Mouse (Mus musculus) CH12.LX (cell line): ENCODE results near the gene Alas2. TPM values are rescaled to one million over a fixed set of nuclear protein-coding genes. Genes with fewer than 3 reads are reported as not detected.

Source experiments
- DNase-seq: peaks from one replicate; pipeline ENCODE4 v3.0.0-alpha.2; 2013; ENCODE audit errors: extremely low read depth
- H3K27ac ChIP-seq: 2 replicates; pipeline ENCODE4 v1.5.1; 2012; ENCODE audit warnings: low read depth, mild to moderate bottlenecking, control low read depth, moderate library complexity; ENCODE audit not compliant: insufficient read depth
- H3K27me3 ChIP-seq: replicated peaks from 2 replicates; pipeline ENCODE3; 2012; ENCODE audit warnings: inconsistent platforms
- H3K36me3 ChIP-seq, 2 experiments: replicated peaks in 1 of 2; 2 replicates each; pipeline versions ENCODE3 to v1.6.1; 2012; ENCODE audit warnings: inconsistent platforms in 1 of 2, low read length in 1 of 2, mild to moderate bottlenecking in 1 of 2, mixed read lengths in 1 of 2, moderate library complexity in 1 of 2; ENCODE audit not compliant: control insufficient read depth in 1 of 2, insufficient read depth in 1 of 2
- H3K4me1 ChIP-seq, 2 experiments: 2 replicates each; pipeline ENCODE4 v1.6.1; 2012; ENCODE audit warnings: inconsistent platforms in 1 of 2, moderate library complexity in 1 of 2; ENCODE audit not compliant: insufficient read depth in 2 of 2, control insufficient read depth in 1 of 2
- H3K4me2 ChIP-seq: 2 replicates; pipeline ENCODE4 v1.6.1; 2012; ENCODE audit warnings: low read depth, mild to moderate bottlenecking, control low read depth; ENCODE audit not compliant: poor library complexity, insufficient read depth, severe bottlenecking
- H3K4me3 ChIP-seq, 3 experiments: fragments of 150-350 bp in 1 of 3; sonication (generic) in 1 of 3; replicated peaks in 1 of 3; 2 replicates each; pipeline versions ENCODE3 to v1.5.1; 2011 to 2012; ENCODE audit warnings: low read depth in 2 of 3, low read length in 2 of 3, mild to moderate bottlenecking in 2 of 3, moderate library complexity in 2 of 3, control low read depth in 1 of 3, improper control_type of control experiment in 1 of 3, inconsistent platforms in 1 of 3, mixed read lengths in 1 of 3; ENCODE audit not compliant: poor library complexity in 1 of 3
- H3K79me2 ChIP-seq: replicated peaks from 2 replicates; pipeline ENCODE4 v1.6.1; 2012; ENCODE audit warnings: mild to moderate bottlenecking, moderate library complexity; ENCODE audit not compliant: control insufficient read depth, poor library complexity, insufficient read depth, severe bottlenecking; ENCODE audit errors: extremely low read depth
- H3K9ac ChIP-seq: 2 replicates; pipeline ENCODE4 v1.6.1; 2012; ENCODE audit warnings: low read depth, mild to moderate bottlenecking, control low read depth, moderate library complexity; ENCODE audit not compliant: insufficient read depth
- H3K9me3 ChIP-seq: replicated peaks from 2 replicates; pipeline ENCODE3; 2012; ENCODE audit warnings: low read length, inconsistent platforms, mixed read lengths
- BHLHE40 ChIP-seq: IDR thresholded peaks from 2 replicates; pipeline ENCODE4 v1.6.1; 2011; ENCODE audit warnings: mild to moderate bottlenecking, low read depth, low read length, improper control_type of control experiment
- CHD1 ChIP-seq: IDR thresholded peaks from 2 replicates; pipeline ENCODE4 v1.6.1; 2012; ENCODE audit warnings: low read depth, low read length, improper control_type of control experiment, inconsistent platforms
- CTCF ChIP-seq, 2 experiments: IDR thresholded peaks in 1 of 2; conservative IDR thresholded peaks in 1 of 2; 2 replicates each; pipeline ENCODE4 v1.5.1; 2011 to 2012; ENCODE audit warnings: low read depth in 2 of 2, low read length in 2 of 2, improper control_type of control experiment in 1 of 2, inconsistent platforms in 1 of 2, mild to moderate bottlenecking in 1 of 2, moderate library complexity in 1 of 2
- E2F4 ChIP-seq: IDR thresholded peaks from 2 replicates; pipeline ENCODE4 v1.6.1; 2011; ENCODE audit warnings: low read depth, low read length, improper control_type of control experiment; ENCODE audit not compliant: insufficient replicate concordance
- ELF1 ChIP-seq: IDR thresholded peaks from 2 replicates; pipeline ENCODE4 v1.6.1; 2014; ENCODE audit warnings: low read depth, mild to moderate bottlenecking, inconsistent platforms, low read length, improper control_type of control experiment
- EP300 ChIP-seq: IDR thresholded peaks from 2 replicates; pipeline ENCODE4 v1.6.1; 2011; ENCODE audit warnings: low read length, improper control_type of control experiment
- ETS1 ChIP-seq: conservative IDR thresholded peaks from 2 replicates; pipeline ENCODE4 v1.6.1; 2012; ENCODE audit warnings: low read depth, mild to moderate bottlenecking, inconsistent platforms, low read length, improper control_type of control experiment, moderate library complexity
- HCFC1 ChIP-seq: IDR thresholded peaks from 2 replicates; pipeline ENCODE4 v1.6.1; 2012; ENCODE audit warnings: low read depth, mild to moderate bottlenecking, inconsistent platforms, low read length, improper control_type of control experiment
- IRF4 ChIP-seq: IDR thresholded peaks from 2 replicates; pipeline ENCODE4 v1.6.1; 2014; ENCODE audit warnings: low read depth, mild to moderate bottlenecking, inconsistent platforms, low read length, improper control_type of control experiment
- JUND ChIP-seq: conservative IDR thresholded peaks from 2 replicates; pipeline ENCODE4 v1.6.1; 2011; ENCODE audit warnings: low read depth, low read length, improper control_type of control experiment
- MAX ChIP-seq: IDR thresholded peaks from 2 replicates; pipeline ENCODE4 v1.6.1; 2011; ENCODE audit warnings: low read length, improper control_type of control experiment
- MAZ ChIP-seq: IDR thresholded peaks from 2 replicates; pipeline ENCODE4 v1.6.1; 2012; ENCODE audit warnings: low read depth, mild to moderate bottlenecking, inconsistent platforms, low read length, improper control_type of control experiment, moderate library complexity
- MEF2A ChIP-seq: IDR thresholded peaks from 2 replicates; pipeline ENCODE4 v1.6.1; 2014; ENCODE audit warnings: low read depth, mild to moderate bottlenecking, inconsistent platforms, low read length, improper control_type of control experiment, borderline replicate concordance
- MXI1 ChIP-seq: IDR thresholded peaks from 2 replicates; pipeline ENCODE4 v1.6.1; 2011; ENCODE audit warnings: mild to moderate bottlenecking, low read depth, low read length, improper control_type of control experiment
- MYC ChIP-seq: IDR thresholded peaks from 2 replicates; pipeline ENCODE4 v1.6.1; 2011; ENCODE audit warnings: low read depth, mild to moderate bottlenecking, improper control_type of control experiment, low read length
- PAX5 ChIP-seq: IDR thresholded peaks from 2 replicates; pipeline ENCODE4 v1.6.1; 2012; ENCODE audit warnings: low read length, inconsistent platforms, mixed read lengths
- POLR2AphosphoS2 ChIP-seq: IDR thresholded peaks from 2 replicates; pipeline ENCODE4 v1.6.1; 2011; ENCODE audit warnings: low read depth, low read length, improper control_type of control experiment
- RCOR1 ChIP-seq: conservative IDR thresholded peaks from 2 replicates; pipeline ENCODE4 v1.6.1; 2012; ENCODE audit warnings: low read depth, mild to moderate bottlenecking, inconsistent platforms, low read length, improper control_type of control experiment
- SIN3A ChIP-seq: IDR thresholded peaks from 2 replicates; pipeline ENCODE4 v1.6.1; 2012; ENCODE audit warnings: low read length, improper control_type of control experiment, inconsistent platforms
- UBTF ChIP-seq: IDR thresholded peaks from 2 replicates; pipeline ENCODE4 v1.6.1; 2012; ENCODE audit warnings: low read depth, mild to moderate bottlenecking, inconsistent platforms, low read length, improper control_type of control experiment, moderate library complexity
- USF1 ChIP-seq: IDR thresholded peaks from 2 replicates; pipeline ENCODE4 v1.6.1; 2014; ENCODE audit warnings: low read depth, mild to moderate bottlenecking, inconsistent platforms, low read length, improper control_type of control experiment
- USF2 ChIP-seq: conservative IDR thresholded peaks from 2 replicates; pipeline ENCODE4 v1.6.1; 2011; ENCODE audit warnings: low read depth, low read length, improper control_type of control experiment
- ZC3H11A ChIP-seq: IDR thresholded peaks from 2 replicates; pipeline ENCODE4 v1.6.1; 2012; ENCODE audit warnings: low read depth, mild to moderate bottlenecking, inconsistent platforms, low read length, improper control_type of control experiment
- ZMIZ1 ChIP-seq: IDR thresholded peaks from 2 replicates; pipeline ENCODE4 v1.6.1; 2012; ENCODE audit warnings: low read depth, mild to moderate bottlenecking, inconsistent platforms, low read length, improper control_type of control experiment
- dilution Hi-C: fragments of 300-500 bp; cut with MboI; formaldehyde crosslinking; loops from 2 replicates; pipeline ENCODE4 v1.14.3; 2020; ENCODE audit warnings: low sequenced_read_pairs; ENCODE audit not compliant: extremely low pct_unique_long_range_greater_than_20kb, extremely low pct_ligation_motif_present
- in situ Hi-C: fragments of 300-500 bp; cut with MboI; formaldehyde crosslinking; loops from 3 replicates; pipeline ENCODE4 v1.14.3; 2019; ENCODE audit warnings: low sequenced_read_pairs, low pct_ligation_motif_present, low pct_unique_long_range_greater_than_20kb, mixed read lengths
- polyA plus RNA-seq: library from polyadenylated mRNA; unstranded; fragments of >175 nt; gene quantifications from 2 replicates; pipeline ENCODE4 v1.2.1, GENCODE M21; 2012; ENCODE audit warnings: low read depth; ENCODE audit not compliant: insufficient read length
- total RNA-seq, 2 experiments: library from RNA; depleted of rRNA; stranded (reverse); fragments of 300-350 nt in 1 of 2; fragments of >200 nt in 1 of 2; gene quantifications; 2 replicates each; pipeline ENCODE4 v1.2.3; 2012 to 2014

The Alas2 gene
- total and polyA plus RNA-seq, 3 experiments: 0.16 to 0.30 TPM; not detected in 1

DNA sequence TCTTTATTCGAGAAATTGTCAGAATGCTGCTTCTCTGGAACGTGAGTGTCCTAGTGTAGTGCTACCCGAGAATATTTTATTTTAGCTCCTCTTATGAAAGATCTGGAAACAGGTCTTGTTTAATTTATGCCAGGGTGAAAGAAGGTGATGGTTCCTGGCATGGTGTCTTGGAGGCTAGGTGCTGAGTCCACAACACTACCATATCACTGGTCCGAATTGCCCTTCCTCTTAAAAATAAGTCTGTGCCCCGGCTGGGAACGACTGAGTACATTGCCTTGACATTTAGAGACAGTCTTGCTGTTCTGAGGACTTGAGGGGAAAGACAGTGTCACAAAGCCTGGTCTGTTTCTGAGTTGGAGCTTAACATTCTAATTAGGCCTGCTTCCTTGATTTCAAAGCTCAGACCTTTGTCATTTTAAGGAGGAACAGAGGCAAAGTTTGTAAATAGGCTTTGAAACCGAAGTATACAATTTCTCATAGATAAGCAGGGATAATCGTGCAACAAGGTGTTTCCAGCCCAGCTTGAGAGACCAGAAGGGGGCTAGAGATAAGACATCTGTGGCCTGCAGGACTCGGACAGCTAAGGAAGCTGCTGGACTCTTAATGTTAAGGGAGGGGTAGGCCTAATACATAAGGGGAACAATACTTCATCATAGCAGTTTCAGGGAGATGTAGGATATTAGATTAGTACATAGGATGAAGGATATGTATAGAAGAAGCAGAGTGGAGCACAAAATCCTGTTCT, 48.0 kb downstream of the Alas2 start:
- H3K27me3 ChIP-seq: no peaks in the 10 kb centered on the region
- H3K79me2 ChIP-seq: no peaks in the 10 kb centered on the region
- H3K4me3 ChIP-seq: no peak overlapping the region
- no peak for DNase-seq
- no peak overlapping the region for H3K4me2 ChIP-seq
- TF ChIP-seq HCFC1 (no peak), USF2 (no peak), JUND (no peak), ZC3H11A (no peak), MEF2A (no peak), UBTF (no peak), USF1 (no peak), ELF1 (no peak), CHD1 (no peak), CTCF (conservative IDR thresholded peaks at IDR 0.05 in 1 of 2, IDR thresholded peaks at IDR 0.05 in 1 of 2; ENCODE audit: low read depth in 2 of 2, low read length in 2 of 2) (no peak), ZMIZ1 (no peak), MYC (no peak), E2F4 (no peak), SIN3A (no peak), RCOR1 (no peak)
- no peak overlapping the region for H3K9ac ChIP-seq
- H3K9me3 ChIP-seq: no peaks in the 10 kb centered on the region
- no peak overlapping the region for H3K27ac ChIP-seq
- dilution Hi-C loops (no loop called here), in situ Hi-C loops (no loop called here)
- H3K36me3 ChIP-seq: peaks cover 0 to 5% of the 10 kb centered on the region in 2 experiments
- no peaks in the 10 kb centered on the region for H3K4me1 ChIP-seq

DNA sequence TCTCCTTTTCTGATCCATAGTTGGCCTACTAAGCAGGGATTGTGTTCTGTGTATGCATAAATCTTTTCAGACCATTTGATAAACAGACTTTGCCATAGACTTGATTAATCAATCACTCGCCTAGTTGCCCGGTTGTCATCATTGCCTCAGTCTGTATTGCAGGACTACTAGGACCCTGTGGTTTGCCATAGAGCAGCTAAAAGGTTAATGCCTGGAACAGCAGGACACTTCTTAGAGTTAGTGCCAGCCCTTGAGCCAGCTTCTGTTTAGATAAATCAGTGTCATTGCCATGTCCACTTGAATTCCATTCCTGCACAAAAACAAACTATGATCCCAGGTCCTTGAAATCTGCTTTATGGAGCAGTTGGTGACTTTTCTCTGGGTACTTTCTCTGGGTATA, 51.7 kb downstream of the Alas2 start:
- H3K27ac ChIP-seq: no peak overlapping the region
- no peak overlapping the region for H3K4me3 ChIP-seq
- no peak overlapping the region for H3K9ac ChIP-seq
- no peak for DNase-seq
- no peak for TF ChIP-seq MXI1
- TF ChIP-seq EP300: no peak
- TF ChIP-seq PAX5: no peak
- TF ChIP-seq E2F4: no peak
- TF ChIP-seq MAX: no peak
- TF ChIP-seq ETS1: no peak
- no peak for TF ChIP-seq RCOR1
- no peak for TF ChIP-seq IRF4
- TF ChIP-seq JUND: no peak
- no peak for TF ChIP-seq POLR2AphosphoS2
- no peak for TF ChIP-seq SIN3A
- TF ChIP-seq BHLHE40: no peak
- no peak for TF ChIP-seq MAZ
- TF ChIP-seq, all 38 proteins: peak for 0
- in situ Hi-C loops (no loop called here), dilution Hi-C loops (no loop called here)
- no peak overlapping the region for H3K4me2 ChIP-seq
- no peaks in the 10 kb centered on the region for H3K79me2 ChIP-seq
- H3K36me3 ChIP-seq: peaks cover 0 to 6% of the 10 kb centered on the region in 2 experiments
- no peaks in the 10 kb centered on the region for H3K27me3 ChIP-seq
- no peaks in the 10 kb centered on the region for H3K9me3 ChIP-seq
- H3K4me1 ChIP-seq: no peaks in the 10 kb centered on the region
